In genomic region chr13:91857427-91857826, GRCm38 (mm10) we compare ENCODE assay signal across 20 mouse cellular contexts. TPM values are rescaled to one million over a fixed set of nuclear protein-coding genes. Genes with fewer than 3 reads are reported as not detected.
DNase-seq lines count a peak whose midpoint lies in the region; ATAC-seq and TF ChIP-seq lines count a peak whose summit lies in the region.
"Had no signal": no experiment of that assay in that cellular context is flagged by ENCODE, and none has a peak within 500 bp of the region (broad histone marks: within the 10 kb centered on the region; RNA-seq: fewer than 3 reads in every experiment).

No protein-coding gene starts in this region.

- H3K9ac ChIP-seq in heart, postnatal 0 days (replicated peaks; ENCODE audit: low read depth, low read length) = no peak overlapping the region
- no peak overlapping the region for H3K9ac ChIP-seq in MEL (ENCODE audit: control insufficient read depth, low read depth, low read length, poor library complexity, severe bottlenecking)
- H3K9ac ChIP-seq: forebrain, embryonic 15.5 days; hindbrain, embryonic 14.5 days had no signal

- no peak overlapping the region for H3K27ac ChIP-seq in heart, postnatal 0 days (ENCODE audit: low read depth)
- H3K27ac ChIP-seq in heart, embryonic 10.5 days = no peak overlapping the region
- no peak overlapping the region for H3K27ac ChIP-seq in MEL (ENCODE audit: control insufficient read depth, low read depth, low read length)
- no peak overlapping the region for H3K27ac ChIP-seq in embryonic facial prominence, embryonic 10.5 days (replicated peaks)
- H3K27ac ChIP-seq: forebrain, embryonic 15.5 days; hindbrain, embryonic 14.5 days had no signal

- no peaks in the 10 kb centered on the region for H3K4me1 ChIP-seq in heart, postnatal 0 days (ENCODE audit: control insufficient read depth, insufficient read depth)
- no peaks in the 10 kb centered on the region for H3K4me1 ChIP-seq in heart, embryonic 10.5 days
- no peaks in the 10 kb centered on the region for H3K4me1 ChIP-seq in MEL (ENCODE audit: control insufficient read depth in 1 of 2, insufficient read depth in 2 of 2, low read length in 2 of 2)
- no peaks in the 10 kb centered on the region for H3K4me1 ChIP-seq in embryonic facial prominence, embryonic 10.5 days
- H3K4me1 ChIP-seq: forebrain, embryonic 15.5 days had no signal

- peaks cover 17% of the 10 kb centered on the region for H3K36me3 ChIP-seq in heart, postnatal 0 days (replicated peaks; ENCODE audit: control insufficient read depth, insufficient read depth, low read length)
- H3K36me3 ChIP-seq in heart, embryonic 10.5 days = no peaks in the 10 kb centered on the region
- H3K36me3 ChIP-seq in MEL (ENCODE audit: control insufficient read depth in 1 of 2, insufficient read depth in 2 of 2, low read length in 2 of 2) = no peaks in the 10 kb centered on the region
- no peaks in the 10 kb centered on the region for H3K36me3 ChIP-seq in embryonic facial prominence, embryonic 10.5 days (replicated peaks)
- H3K36me3 ChIP-seq: forebrain, embryonic 15.5 days had no signal

- 67% methylated on average over 8 of the region's 8 CpGs for WGBS in heart, postnatal 0 days
- 55% methylated on average over 8 of the region's 8 CpGs for WGBS in heart, embryonic 10.5 days
- 74% methylated on average over 8 of the region's 8 CpGs for WGBS in embryonic facial prominence, embryonic 10.5 days

- TF ChIP-seq CTCF in heart, postnatal 0 days (IDR thresholded peaks at IDR 0.05; ENCODE audit: low read depth) = 0 out of 2 replicates have a peak, but pooled peaks have one; percentile 8
- peak; percentile 37 to 51 (median 38); a peak in 5 of 6 replicates for TF ChIP-seq CTCF in MEL (IDR thresholded peaks at IDR 0.05 in 2 of 3, conservative IDR thresholded peaks at IDR 0.05 in 1 of 3; ENCODE audit: control insufficient read depth in 1 of 3, insufficient read depth in 1 of 3, low read depth in 2 of 3, low read length in 3 of 3, poor library complexity in 1 of 3, severe bottlenecking in 1 of 3)

- no peaks in the 10 kb centered on the region for H3K27me3 ChIP-seq in heart, postnatal 0 days (ENCODE audit: control insufficient read depth, insufficient read depth, low read length)
- no peaks in the 10 kb centered on the region for H3K27me3 ChIP-seq in heart, embryonic 10.5 days (ENCODE audit: insufficient read depth, poor library complexity, severe bottlenecking)
- H3K27me3 ChIP-seq in MEL (ENCODE audit: control insufficient read depth in 1 of 2, insufficient read depth in 2 of 2, low read length in 2 of 2) = no peaks in the 10 kb centered on the region; a peak in 2 of 4 replicates
- no peaks in the 10 kb centered on the region for H3K27me3 ChIP-seq in embryonic facial prominence, embryonic 10.5 days (replicated peaks; ENCODE audit: low read depth, poor library complexity, severe bottlenecking)
- H3K27me3 ChIP-seq: forebrain, embryonic 15.5 days had no signal

- H3K4me2 ChIP-seq in heart, postnatal 0 days (ENCODE audit: low read depth, low read length) = no peak overlapping the region
- H3K4me2 ChIP-seq: forebrain, embryonic 15.5 days; hindbrain, embryonic 14.5 days had no signal

- no peaks in the 10 kb centered on the region for H3K9me3 ChIP-seq in heart, postnatal 0 days (replicated peaks; ENCODE audit: control insufficient read depth, low read length)
- no peaks in the 10 kb centered on the region for H3K9me3 ChIP-seq in heart, embryonic 10.5 days
- no peaks in the 10 kb centered on the region for H3K9me3 ChIP-seq in MEL (replicated peaks; ENCODE audit: insufficient read depth, low read length)
- no peaks in the 10 kb centered on the region for H3K9me3 ChIP-seq in embryonic facial prominence, embryonic 10.5 days
- H3K9me3 ChIP-seq: forebrain, embryonic 15.5 days had no signal

- ATAC-seq in heart, postnatal 0 days (ENCODE audit: insufficient read depth, low read depth) = no peak
- ATAC-seq: forebrain, embryonic 15.5 days; intestine, postnatal 0 days had no signal

- TF ChIP-seq RAD21 in MEL (IDR thresholded peaks at IDR 0.05; ENCODE audit: low read depth, low read length) = no peak

- no peak for TF ChIP-seq POLR2A in MEL (IDR thresholded peaks at IDR 0.05; ENCODE audit: control insufficient read depth in 1 of 2, insufficient read depth in 1 of 2, low read depth in 1 of 2, low read length in 2 of 2, poor library complexity in 1 of 2)

- TF ChIP-seq EP300 in heart, postnatal 0 days (IDR thresholded peaks at IDR 0.05; ENCODE audit: low read depth) = no peak
- TF ChIP-seq EP300 in MEL (IDR thresholded peaks at IDR 0.05; ENCODE audit: low read depth in 1 of 2, low read length in 2 of 2) = no peak

- no peaks in the 10 kb centered on the region for H3K79me2 ChIP-seq in MEL (ENCODE audit: control insufficient read depth, insufficient read depth, low read length, poor library complexity)

- no peak overlapping the region for H3K4me3 ChIP-seq in heart, postnatal 0 days (ENCODE audit: low read depth, low read length)
- H3K4me3 ChIP-seq in heart, embryonic 10.5 days = no peak overlapping the region
- H3K4me3 ChIP-seq in MEL (ENCODE audit: control insufficient read depth in 1 of 2, insufficient read depth in 1 of 2, low read depth in 2 of 2, low read length in 2 of 2) = no peak overlapping the region
- no peak overlapping the region for H3K4me3 ChIP-seq in embryonic facial prominence, embryonic 10.5 days
- H3K4me3 ChIP-seq: forebrain, embryonic 15.5 days had no signal

- DNase-seq in heart, postnatal 0 days (ENCODE audit: low spot score) = no peak
- DNase-seq in heart, embryonic 10.5 days (ENCODE audit: low spot score) = no peak
- DNase-seq in thymus, postnatal 14 days = peak; percentile 7
- no peak for DNase-seq in thymus, adult 18-20 months
- DNase-seq in MEL (ENCODE audit: low read depth, low spot score) = peak; percentile 15
- DNase-seq in testis, postnatal 14 days (ENCODE audit: low spot score) = peak; percentile 34
- DNase-seq in cerebellum, postnatal 36 days = no peak
- no peak for DNase-seq in embryonic facial prominence, embryonic 10.5 days (ENCODE audit: low spot score)
- DNase-seq: adrenal gland, adult 8-10 months; cerebellum, adult 11 months; cerebellum, postnatal 25 days; heart, adult 18-20 months; kidney, postnatal 10 days; lung, adult 2 months; lung, postnatal 36 days; right cerebral cortex, postnatal 25 days had no signal

TF ChIP-seq in MEL, 35 proteins besides CTCF, POLR2A, EP300 and RAD21:
- TF ChIP-seq SMC3 (IDR thresholded peaks at IDR 0.05; ENCODE audit: low read depth, low read length) (peak; percentile 15; the same call in 1 of the 2 replicates), MAFK (IDR thresholded peaks at IDR 0.05; ENCODE audit: borderline replicate concordance, low read depth, low read length) (no peak)

RNA-seq across cellular contexts. Expression of gene Ckmt2, which starts 19.3 kb away (rescaled TPM):
- 406 and 571 TPM in 2 replicates for total RNA-seq in heart, postnatal 0 days (2014; rRNA removed; ENCODE audit: low replicate concordance)
- polyA plus RNA-seq in heart, postnatal 0 days (2015; fragmentation: Nextera tagmentation; extraction: Ambion mirVana) = 394 and 421 TPM in 2 replicates
- 3.3 and 7.8 TPM in 2 replicates for polyA plus RNA-seq in heart, embryonic 10.5 days (2016; fragmentation: Nextera tagmentation; extraction: Ambion mirVana)
- total RNA-seq in MEL (2012; rRNA removed) = not detected in 2 replicates
- not detected for polyA plus RNA-seq in MEL (2012; ENCODE audit: insufficient read depth in 1 of 2, insufficient read length in 2 of 2, low read depth in 1 of 2, low replicate concordance in 2 of 2, missing spikeins in 1 of 2)
- polyA plus RNA-seq in embryonic facial prominence, embryonic 10.5 days (2016; fragmentation: Nextera tagmentation; extraction: Ambion mirVana) = not detected in 2 replicates
- total RNA-seq: adrenal gland, adult 8-10 months had no signal
- polyA plus RNA-seq: forebrain, embryonic 15.5 days; neural tube, embryonic 14.5 days had no signal

RNA-seq across cellular contexts. Expression of gene Zcchc9, which starts 49.9 kb away (rescaled TPM):
- total RNA-seq in heart, postnatal 0 days (2014; rRNA removed; ENCODE audit: low replicate concordance) = 5.2 and 14.8 TPM in 2 replicates
- 20.1 and 21.5 TPM in 2 replicates for polyA plus RNA-seq in heart, postnatal 0 days (2015; fragmentation: Nextera tagmentation; extraction: Ambion mirVana)
- 25.1 and 25.6 TPM in 2 replicates for polyA plus RNA-seq in heart, embryonic 10.5 days (2016; fragmentation: Nextera tagmentation; extraction: Ambion mirVana)
- total RNA-seq in MEL (2012; rRNA removed) = 24.7 and 27.5 TPM in 2 replicates
- 100 to 1,000 TPM in 1 of 2 experiments, 10 to 100 TPM in 1; 37.3 to 191 TPM for polyA plus RNA-seq in MEL (2012; ENCODE audit: insufficient read depth in 1 of 2, insufficient read length in 2 of 2, low read depth in 1 of 2, low replicate concordance in 2 of 2, missing spikeins in 1 of 2)
- 31.2 and 32.5 TPM in 2 replicates for polyA plus RNA-seq in embryonic facial prominence, embryonic 10.5 days (2016; fragmentation: Nextera tagmentation; extraction: Ambion mirVana)

Comparison
In these comparisons a context has a peak if more than half of its experiments do, and no peak if none do; other contexts are left out.
1. DNase-seq: peak in thymus, postnatal 14 days (single experiment), MEL (single experiment) and testis, postnatal 14 days (single experiment); none in heart, postnatal 0 days (single experiment), heart, embryonic 10.5 days (single experiment), thymus, adult 18-20 months (0 of 2), cerebellum, postnatal 36 days (0 of 2) and embryonic facial prominence, embryonic 10.5 days (single experiment).
2. RNA of gene Ckmt2, which starts 19.3 kb away (polyA plus RNA-seq): 394 to 421 TPM in heart, postnatal 0 days; 3.3 to 7.8 TPM in heart, embryonic 10.5 days, not detected in embryonic facial prominence, embryonic 10.5 days and not detected in MEL; every median in the first group is over 10 times any median in the second.